Mouse (Mus musculus) urinary bladder, adult 18-20 months (tissue): Measurements from ENCODE around the gene Slc5a3.

ENCODE experiments used
- DNase-seq, 2 experiments: peaks; one replicate each; pipeline ENCODE4 v3.0.0; 2022; ENCODE audit warnings: low spot score in 2 of 2, mixed read lengths in 2 of 2

The Slc5a3 gene

DNA sequence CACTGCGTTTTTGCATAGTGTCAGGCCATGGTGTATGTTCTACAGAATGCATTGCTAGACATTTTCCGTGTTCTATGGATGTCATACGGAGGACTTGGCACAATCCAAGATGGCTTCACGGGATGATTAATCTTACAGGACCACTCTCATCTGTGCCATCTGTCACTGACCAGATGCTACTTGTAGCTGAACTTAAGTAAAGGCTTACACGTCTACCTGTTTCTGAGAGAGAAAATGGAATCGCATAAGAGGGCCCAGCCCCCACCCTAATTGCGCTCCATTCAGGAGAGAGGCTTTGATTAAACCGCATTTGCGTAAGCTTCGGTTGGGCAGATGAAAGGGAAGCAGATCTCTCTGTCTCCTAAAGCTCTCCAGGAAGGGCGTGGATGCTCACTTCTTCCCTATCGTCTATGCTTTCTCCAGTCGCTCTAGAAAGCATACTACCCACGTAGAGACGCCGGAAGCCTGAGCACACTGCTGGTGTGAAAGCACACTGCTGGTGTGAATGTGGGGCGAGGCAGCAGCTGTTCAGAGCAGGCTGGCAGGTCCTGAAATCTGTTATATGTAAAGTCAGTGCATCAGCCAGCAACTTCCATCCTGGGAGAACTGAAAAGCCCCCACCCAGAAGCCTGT lies 62.9 kb downstream of the Slc5a3 start:
- no peak for DNase-seq

GRCm38 (mm10) chr16:92127226-92127625 lies 69.1 kb downstream of the Slc5a3 start:
- no peak for DNase-seq

GRCm38 (mm10) chr16:92127666-92128065 lies 69.5 kb downstream of the Slc5a3 start:
- DNase-seq, result no peak

- DNase-seq, result no peak
Observed at GRCm38 (mm10) chr16:92129843-92130242, 71.7 kb downstream of the Slc5a3 start.

GRCm38 (mm10) chr16:92132511-92132910 lies 74.4 kb downstream of the Slc5a3 start:
- no peak for DNase-seq

DNA sequence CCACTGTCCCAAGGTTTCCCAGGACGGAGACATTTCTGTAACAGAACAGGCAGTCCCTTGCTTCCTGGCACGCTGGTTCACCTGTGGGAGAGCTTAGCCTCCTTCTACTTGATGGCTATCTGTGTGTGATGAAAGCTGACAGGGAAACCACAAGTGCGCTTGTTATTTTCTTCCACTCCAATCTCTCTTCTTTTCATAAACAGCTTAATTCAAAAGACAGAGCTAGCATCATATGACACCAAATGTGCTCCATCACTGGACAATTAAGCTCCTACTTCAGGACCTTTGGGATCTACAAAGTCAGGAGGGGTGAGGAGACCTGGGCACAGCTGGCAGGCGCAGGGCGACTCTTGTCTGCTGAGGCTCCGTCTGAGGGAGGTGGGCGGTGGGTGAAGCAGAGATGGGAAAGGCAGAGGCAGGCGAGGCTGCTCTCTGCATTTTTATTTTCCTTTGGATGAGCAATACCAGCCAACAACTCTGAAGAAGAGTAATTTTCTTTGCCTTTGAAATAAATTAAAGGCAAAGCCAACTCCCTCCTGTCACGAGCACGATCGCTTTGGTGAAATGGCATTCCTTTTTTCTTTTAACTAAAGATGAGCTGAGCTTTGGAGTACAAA lies 76.1 kb downstream of the Slc5a3 start:
- no peak for DNase-seq

- DNase-seq, result no peak
Observed at GRCm38 (mm10) chr16:92136275-92136674, 78.2 kb downstream of the Slc5a3 start.
